Mouse (Mus musculus) myocyte (in vitro differentiated cells): ENCODE results near the gene Iars.

Source experiments
- CEBPB ChIP-seq: IDR thresholded peaks from 2 replicates; pipeline ENCODE4 v1.6.1; 2011; ENCODE audit warnings: mild to moderate bottlenecking, moderate library complexity; ENCODE audit not compliant: poor library complexity, insufficient read depth, severe bottlenecking
- E2F4 ChIP-seq: IDR thresholded peaks from one replicate; pipeline ENCODE4 v1.6.1; 2011; ENCODE audit warnings: mild to moderate bottlenecking, control low read depth, moderate library complexity; ENCODE audit not compliant: insufficient read depth
- MAX ChIP-seq: IDR thresholded peaks from one replicate; pipeline ENCODE4 v1.6.1; 2011; ENCODE audit warnings: low read depth, mild to moderate bottlenecking, control low read depth
- MYOD1 ChIP-seq, 3 experiments: IDR thresholded peaks; one replicate each; pipeline ENCODE4 v1.6.1; 2011; ENCODE audit warnings: control low read depth in 2 of 3, low read depth in 2 of 3, mild to moderate bottlenecking in 2 of 3, moderate library complexity in 1 of 3; ENCODE audit not compliant: insufficient read length in 2 of 3, control insufficient read depth in 1 of 3
- POLR2A ChIP-seq: IDR thresholded peaks from one replicate; pipeline ENCODE4 v1.6.1; 2011; ENCODE audit warnings: low read depth, mild to moderate bottlenecking, control low read depth, moderate library complexity; ENCODE audit not compliant: insufficient read length
- POLR2AphosphoS2 ChIP-seq: IDR thresholded peaks from one replicate; pipeline ENCODE4 v1.6.1; 2011; ENCODE audit warnings: low read depth, control low read depth; ENCODE audit not compliant: insufficient read length
- REST ChIP-seq: IDR thresholded peaks from one replicate; pipeline ENCODE4 v1.6.1; 2011; ENCODE audit warnings: mild to moderate bottlenecking, control low read depth, moderate library complexity; ENCODE audit not compliant: insufficient read depth, insufficient read length
- TCF12 ChIP-seq: IDR thresholded peaks from one replicate; pipeline ENCODE4 v1.6.1; 2011; ENCODE audit warnings: mild to moderate bottlenecking, control low read depth; ENCODE audit not compliant: poor library complexity, insufficient read depth, severe bottlenecking
- USF1 ChIP-seq: IDR thresholded peaks from one replicate; pipeline ENCODE4 v1.6.1; 2011; ENCODE audit warnings: low read depth, mild to moderate bottlenecking, control low read depth, moderate library complexity

DNA sequence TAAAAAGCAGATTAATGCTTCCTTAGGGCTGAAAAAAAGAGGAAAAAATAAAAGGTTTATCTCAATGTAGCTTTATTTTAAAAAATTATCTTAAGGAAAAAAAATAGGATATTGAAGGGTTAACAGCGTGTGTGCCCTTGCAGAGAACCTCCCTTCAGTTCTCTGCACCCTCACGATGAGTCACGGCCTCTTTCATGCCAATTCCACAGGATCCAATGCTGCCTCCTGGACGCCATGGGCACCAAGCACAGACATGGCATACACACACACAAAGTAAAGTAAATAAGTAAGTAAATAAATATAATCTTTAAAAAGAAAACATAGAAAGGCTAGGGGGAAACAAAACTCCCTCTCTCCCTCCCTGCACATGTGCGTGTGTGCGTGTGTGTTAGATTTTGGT, 39.2 kb upstream of the Iars start:
- TF ChIP-seq POLR2AphosphoS2: no peak
- no peak for TF ChIP-seq POLR2A
- TF ChIP-seq MAX: no peak
- TF ChIP-seq USF1: no peak
- no peak for TF ChIP-seq E2F4
- TF ChIP-seq TCF12: no peak
- no peak for TF ChIP-seq REST
- TF ChIP-seq CEBPB: no peak
- no peak for TF ChIP-seq MYOD1 (IDR thresholded peaks at IDR 0.05; ENCODE audit: control insufficient read depth in 1 of 3, insufficient read length in 2 of 3, low read depth in 2 of 3)
